Mouse (Mus musculus): ENCODE measurements at regions not wholly inside any gene's neighbourhood (a gene's known extent, or its start where the extent isn't known, plus 50 kb on each side); places are given as distances from the start of the nearest gene placed in this dataset.

DNA sequence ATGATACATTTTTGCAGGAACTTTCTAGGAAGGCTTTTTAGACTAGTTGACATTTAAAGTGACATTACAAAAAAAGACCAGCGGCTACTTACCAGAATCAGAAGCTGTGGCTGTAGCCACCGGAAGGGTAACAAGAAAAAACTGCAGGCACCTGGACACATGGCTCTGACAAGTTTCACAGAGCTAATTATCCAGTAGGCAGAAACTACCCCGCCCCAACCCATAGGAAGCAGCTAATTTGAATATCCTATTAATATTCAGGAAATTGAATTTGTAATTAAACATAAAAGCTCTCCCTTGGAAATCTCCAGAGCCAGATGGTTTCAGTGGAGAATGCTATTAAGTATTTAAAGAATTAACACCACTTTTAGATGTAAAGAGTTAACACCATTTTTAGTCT is 79.8 kb downstream of the Ramp3 start:
- 86% methylated on average over 3 of the region's 3 CpGs for WGBS
- no peaks in the 10 kb centered on the region for H3K4me1 ChIP-seq (ENCODE audit: control insufficient read depth, insufficient read depth, low read length)
- ATAC-seq (replicated peaks; ENCODE audit: extremely low read depth, insufficient read depth, low FRiP score), result no peak
- no peak overlapping the region for H3K9ac ChIP-seq (ENCODE audit: low read length)
- no peak overlapping the region for H3K27ac ChIP-seq (ENCODE audit: low read length)
- H3K27me3 ChIP-seq (ENCODE audit: control insufficient read depth, insufficient read depth, low read length), result no peaks in the 10 kb centered on the region
- no peaks in the 10 kb centered on the region; the same call in 1 of the 2 replicates for H3K9me3 ChIP-seq (replicated peaks; ENCODE audit: control insufficient read depth, low read length)
- no peak overlapping the region for H3K4me3 ChIP-seq (ENCODE audit: low read length)
- no peak overlapping the region for H3K4me2 ChIP-seq (ENCODE audit: low read depth, low read length)
- H3K36me3 ChIP-seq (ENCODE audit: control insufficient read depth, insufficient read depth), result no peaks in the 10 kb centered on the region

- no peaks in the 10 kb centered on the region for H3K4me1 ChIP-seq (ENCODE audit: control insufficient read depth, insufficient read depth, low read length)
- H3K4me3 ChIP-seq (ENCODE audit: low read length), result no peak overlapping the region
- no peak for ATAC-seq (replicated peaks; ENCODE audit: extremely low read depth, insufficient read depth, low FRiP score)
- no peak overlapping the region for H3K4me2 ChIP-seq (ENCODE audit: low read depth, low read length)
- H3K9ac ChIP-seq (ENCODE audit: low read length), result no peak overlapping the region
- H3K9me3 ChIP-seq (replicated peaks; ENCODE audit: control insufficient read depth, low read length), result no peaks in the 10 kb centered on the region; the same call in 1 of the 2 replicates
- no peak overlapping the region for H3K27ac ChIP-seq (ENCODE audit: low read length)
- H3K27me3 ChIP-seq (ENCODE audit: control insufficient read depth, insufficient read depth, low read length), result no peaks in the 10 kb centered on the region
- WGBS, result 81% methylated on average over 7 of the region's 7 CpGs
- H3K36me3 ChIP-seq (ENCODE audit: control insufficient read depth, insufficient read depth), result no peaks in the 10 kb centered on the region
These were observed 76.6 kb downstream of the Ramp3 start for GRCm38 (mm10) chr11:6734746-6735430.

GRCm38 (mm10) chr11:6731505-6731904 is 73.2 kb downstream of the Ramp3 start:
- Histone ChIP-seq H3K4me1 (ENCODE audit: control insufficient read depth, insufficient read depth, low read length) (no peaks in the 10 kb centered on the region), H3K4me3 (ENCODE audit: low read length) (no peak overlapping the region), H3K27me3 (ENCODE audit: control insufficient read depth, insufficient read depth, low read length) (no peaks in the 10 kb centered on the region), H3K36me3 (ENCODE audit: control insufficient read depth, insufficient read depth) (no peaks in the 10 kb centered on the region), H3K9me3 (replicated peaks; ENCODE audit: control insufficient read depth, low read length) (no peaks in the 10 kb centered on the region), H3K4me2 (ENCODE audit: low read depth, low read length) (no peak overlapping the region), H3K9ac (ENCODE audit: low read length) (no peak overlapping the region), H3K27ac (ENCODE audit: low read length) (no peak overlapping the region)
- 74% methylated on average over 5 of the region's 5 CpGs for WGBS
- ATAC-seq (replicated peaks; ENCODE audit: extremely low read depth, insufficient read depth, low FRiP score), result no peak
